Mouse (Mus musculus): Measurements from ENCODE around the gene Sh3rf1.

The Sh3rf1 gene

GRCm38 (mm10) chr8:61286394-61286793 is 62.7 kb downstream of the Sh3rf1 start:
- DNase-seq (ENCODE audit: low spot score in 2 of 2): no peak

- no peak for DNase-seq (ENCODE audit: low spot score in 2 of 2)
Measured at GRCm38 (mm10) chr8:61286795-61287385, 63.2 kb downstream of the Sh3rf1 start.

- DNase-seq (ENCODE audit: low spot score in 2 of 2): no peak
Measured at GRCm38 (mm10) chr8:61288006-61288566, 64.4 kb downstream of the Sh3rf1 start.

DNA sequence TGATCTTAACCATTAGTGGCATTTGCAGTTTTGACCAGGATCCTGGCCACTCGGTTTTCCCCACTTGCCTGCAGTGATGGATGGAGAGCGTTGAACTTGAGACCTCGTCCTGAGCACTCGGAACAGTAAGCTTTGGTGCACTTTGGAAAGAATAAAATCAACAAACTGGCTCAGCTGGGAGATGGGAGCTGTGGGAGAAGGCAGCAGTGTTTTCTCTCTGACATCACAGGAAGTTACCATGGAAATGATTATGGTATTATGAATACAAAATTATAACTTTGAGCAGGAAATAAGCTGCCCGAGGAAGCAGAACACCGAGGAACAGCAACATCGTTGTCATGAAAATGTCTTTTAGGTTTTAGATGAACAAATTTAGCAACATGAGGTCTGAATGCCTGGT is 65.0 kb downstream of the Sh3rf1 start:
- no peak for DNase-seq (ENCODE audit: low spot score in 2 of 2)

DNA sequence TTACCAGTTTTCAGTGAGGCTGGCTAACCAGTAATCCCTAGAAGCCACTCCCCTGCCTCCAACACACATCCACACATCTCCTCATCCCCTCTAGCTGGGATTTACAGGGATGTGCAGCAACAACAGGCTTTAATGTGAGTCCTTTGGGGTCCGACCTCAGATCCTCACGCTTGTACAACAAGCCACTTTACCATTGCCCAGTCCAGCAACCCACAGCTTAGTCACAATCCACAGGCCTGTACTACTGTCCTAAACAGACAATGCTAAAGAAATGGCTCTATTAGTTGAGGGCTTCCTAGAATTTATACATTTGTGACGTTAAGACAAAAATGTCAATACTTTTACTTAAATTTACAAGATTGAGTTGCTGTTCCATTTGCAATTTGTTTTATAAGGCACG is 71.4 kb downstream of the Sh3rf1 start:
- no peak for DNase-seq (ENCODE audit: low spot score in 2 of 2)

- no peak for DNase-seq (ENCODE audit: low spot score in 2 of 2)
Measured at GRCm38 (mm10) chr8:61295441-61295840, 71.8 kb downstream of the Sh3rf1 start.

DNA sequence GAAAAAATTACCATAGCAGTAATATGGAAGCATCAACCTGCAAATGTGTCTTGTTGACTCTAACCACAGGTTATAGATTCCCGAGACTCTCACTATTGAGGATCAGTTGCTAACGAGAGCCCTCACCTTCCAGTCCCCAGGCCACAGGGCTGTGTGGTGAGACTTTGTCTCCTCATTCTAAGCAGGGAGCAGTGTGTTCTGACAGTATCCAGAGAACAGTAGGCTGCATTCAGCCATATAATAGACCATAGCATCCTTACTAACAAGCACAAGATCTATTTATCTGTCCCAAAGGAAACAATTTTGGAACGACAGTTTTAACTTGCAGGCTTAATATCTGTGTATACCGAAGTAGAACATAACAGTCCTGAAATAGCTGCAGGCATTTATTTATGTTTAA is 75.2 kb downstream of the Sh3rf1 start:
- DNase-seq (ENCODE audit: low spot score in 2 of 2): no peak

DNA sequence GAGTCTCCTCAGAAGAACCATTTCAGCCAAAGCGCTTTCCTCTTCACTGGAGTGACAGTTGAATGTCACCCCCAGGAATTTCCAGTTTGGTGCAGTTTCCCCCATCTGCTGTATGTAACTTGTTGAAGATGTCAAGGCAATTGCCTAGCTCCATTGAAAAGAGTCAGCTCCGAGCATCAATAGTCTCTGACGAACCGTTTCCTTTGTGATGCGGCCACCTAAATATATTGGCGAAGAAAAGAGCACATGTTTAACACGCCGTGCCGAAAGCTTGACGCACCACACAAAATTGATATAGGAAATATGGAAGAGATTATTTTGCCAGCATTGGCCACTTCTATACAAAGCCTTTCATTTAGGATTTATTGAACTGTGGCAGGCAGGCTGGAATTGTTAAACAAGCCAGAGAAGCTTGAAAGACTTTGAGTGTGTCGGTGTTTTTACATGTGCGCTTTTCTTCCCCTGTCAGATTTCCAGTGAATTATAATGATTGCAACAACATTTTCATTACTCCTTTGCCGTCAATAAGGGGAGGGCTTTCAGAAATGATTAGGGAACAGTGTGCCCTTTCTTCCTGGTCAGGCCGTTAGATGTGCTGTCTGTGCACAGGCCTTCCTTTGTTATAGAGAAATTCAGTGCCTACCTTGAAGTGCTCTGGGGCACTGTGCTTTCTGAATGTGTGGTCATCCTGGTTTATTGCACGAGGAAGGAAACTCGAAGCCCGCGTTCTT is 77.8 kb downstream of the Sh3rf1 start:
- DNase-seq (ENCODE audit: low spot score in 2 of 2): no peak

DNA sequence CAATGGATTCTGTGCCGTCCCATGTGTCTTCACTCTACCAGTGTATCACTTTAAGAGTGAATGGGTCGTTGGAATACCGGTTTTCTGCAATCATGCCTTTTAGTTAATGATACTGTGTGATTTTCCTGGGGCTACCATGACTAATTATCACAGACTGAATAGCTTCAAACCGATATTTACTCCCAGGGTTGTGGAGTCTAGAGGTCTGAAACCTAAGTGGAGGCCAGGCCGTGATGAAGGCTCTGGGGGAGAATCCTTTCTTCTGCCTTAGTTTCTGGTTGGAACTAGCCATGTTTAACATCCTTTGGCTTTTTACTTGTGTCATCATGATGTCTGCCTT is 78.3 kb downstream of the Sh3rf1 start:
- DNase-seq (ENCODE audit: low spot score in 2 of 2): no peak

GRCm38 (mm10) chr8:61305451-61306070 is 81.9 kb downstream of the Sh3rf1 start:
- DNase-seq (ENCODE audit: low spot score in 2 of 2): no peak

GRCm38 (mm10) chr8:61306501-61307112 is 82.9 kb downstream of the Sh3rf1 start:
- no peak for DNase-seq (ENCODE audit: low spot score in 2 of 2)

- DNase-seq (ENCODE audit: low spot score in 2 of 2): no peak
Measured at GRCm38 (mm10) chr8:61308896-61309295, 85.2 kb downstream of the Sh3rf1 start.

DNA sequence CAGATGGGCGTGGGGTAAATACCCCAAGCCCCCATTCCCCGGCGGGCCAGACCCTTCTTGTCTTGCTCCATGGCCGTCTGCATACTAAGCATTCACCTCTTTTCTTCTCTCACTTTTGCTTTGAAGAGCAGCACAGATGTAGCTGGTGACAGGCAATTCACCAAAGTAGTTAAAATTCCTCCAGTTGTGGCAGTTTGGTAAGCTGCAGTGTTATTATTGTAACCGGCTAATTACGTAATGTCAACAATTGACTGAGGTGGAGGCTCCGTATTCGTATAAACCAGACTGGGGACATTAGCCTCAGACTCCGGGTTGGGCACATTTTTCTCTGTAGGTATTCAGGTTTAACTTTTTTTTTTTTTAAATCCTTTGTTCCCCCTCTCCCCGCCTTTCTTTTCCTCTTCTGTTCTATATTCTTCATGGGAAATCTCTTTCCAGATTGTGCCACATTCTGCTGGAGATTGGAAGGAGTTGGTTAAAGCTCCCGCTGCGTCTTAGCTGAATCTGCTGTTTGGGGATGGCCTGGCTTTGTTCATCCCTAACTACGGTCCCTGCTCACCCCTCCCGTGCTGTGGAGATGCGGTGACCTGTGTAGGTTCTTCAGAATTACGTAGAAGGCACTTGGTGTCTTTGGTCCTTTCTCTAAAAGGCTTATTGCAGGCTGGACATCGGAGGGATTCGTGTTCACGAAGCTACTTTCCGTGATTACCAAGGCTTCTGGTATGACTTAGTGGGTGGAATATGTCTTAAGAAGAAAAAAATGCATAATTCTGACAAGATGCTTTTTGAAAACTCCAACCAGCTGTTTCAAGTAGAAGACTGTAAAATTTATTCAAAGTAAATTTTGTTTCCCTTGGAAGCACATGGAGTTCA is 86.1 kb downstream of the Sh3rf1 start:
- DNase-seq (ENCODE audit: low spot score in 2 of 2): no peak

DNA sequence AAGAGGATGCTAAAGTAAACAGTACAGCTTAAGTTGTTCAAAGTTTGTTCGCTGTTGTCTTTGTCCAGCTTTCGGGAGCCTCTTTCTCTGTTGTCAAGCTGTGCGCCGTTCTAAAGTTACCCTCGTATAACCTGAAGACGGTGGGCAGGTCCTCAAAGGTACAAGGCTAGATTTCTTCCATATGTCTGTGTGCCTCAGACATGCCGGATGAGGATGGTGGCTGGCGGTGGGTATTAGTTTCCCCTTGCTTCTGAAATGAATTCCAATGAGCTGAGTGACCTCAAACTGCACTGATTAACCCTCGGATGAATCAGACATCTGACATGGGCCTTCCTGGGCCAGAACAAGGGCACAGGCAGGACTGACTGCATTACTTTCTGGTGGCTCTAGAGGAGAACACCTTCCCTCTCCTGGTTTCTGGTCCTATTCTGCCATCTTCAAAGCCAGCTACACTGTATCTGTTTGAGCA is 86.8 kb downstream of the Sh3rf1 start:
- no peak for DNase-seq (ENCODE audit: low spot score in 2 of 2)

DNA sequence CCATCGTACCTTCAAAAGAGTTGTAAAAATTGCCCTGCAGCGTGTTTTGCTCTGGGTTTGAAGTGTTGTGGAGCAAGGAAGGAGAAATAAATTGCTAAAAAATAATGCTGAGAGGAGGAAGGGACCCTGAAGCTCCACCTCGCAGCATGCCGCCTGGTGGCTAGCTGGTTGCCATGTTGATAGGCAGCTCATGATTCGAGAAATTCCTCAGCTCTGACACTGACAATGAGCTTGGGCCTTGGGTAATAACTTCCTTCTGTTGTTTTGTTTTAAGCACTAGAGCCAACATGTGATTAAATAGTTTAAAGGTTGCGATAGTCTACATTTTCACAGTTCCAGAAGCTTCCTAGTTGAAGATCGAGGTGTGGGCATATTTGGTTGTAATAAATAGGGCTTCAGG is 89.3 kb downstream of the Sh3rf1 start:
- DNase-seq (ENCODE audit: low spot score in 2 of 2): no peak

DNA sequence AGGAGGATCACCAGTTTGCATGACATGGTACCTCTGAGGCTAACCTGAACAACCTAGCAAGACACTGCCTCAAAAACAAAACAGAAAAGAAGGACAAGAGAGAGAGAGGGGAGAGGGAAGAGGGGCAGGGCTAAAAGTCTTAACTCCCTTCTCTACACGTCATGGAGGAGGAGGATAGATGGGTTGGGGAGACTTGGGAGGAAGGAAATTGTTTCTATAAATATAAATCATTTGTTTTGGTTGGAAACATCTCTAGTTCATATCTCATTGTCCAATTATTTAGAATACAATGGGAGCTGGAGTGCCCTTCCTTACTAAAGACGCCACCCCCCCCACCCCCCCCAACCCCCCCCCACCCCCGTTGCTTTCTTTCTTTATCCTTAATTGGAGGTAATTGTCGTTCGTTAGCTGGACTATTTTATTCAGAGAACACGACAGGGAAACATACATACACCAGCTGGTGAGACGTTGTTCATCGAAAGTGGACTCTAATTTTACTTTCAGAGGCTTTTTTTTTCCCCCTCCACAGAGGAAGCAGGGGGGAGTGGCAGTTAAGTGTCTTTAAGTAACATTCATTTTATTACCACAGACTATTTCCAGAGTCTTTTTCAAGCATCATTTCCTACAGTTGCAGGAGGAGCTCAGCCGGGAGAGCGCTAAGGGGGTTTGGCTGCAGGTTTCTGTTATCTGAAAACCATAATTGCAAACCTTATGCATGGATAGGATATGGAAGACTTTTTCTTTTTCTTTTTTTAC is 92.5 kb downstream of the Sh3rf1 start:
- no peak for DNase-seq (ENCODE audit: low spot score in 2 of 2)

DNA sequence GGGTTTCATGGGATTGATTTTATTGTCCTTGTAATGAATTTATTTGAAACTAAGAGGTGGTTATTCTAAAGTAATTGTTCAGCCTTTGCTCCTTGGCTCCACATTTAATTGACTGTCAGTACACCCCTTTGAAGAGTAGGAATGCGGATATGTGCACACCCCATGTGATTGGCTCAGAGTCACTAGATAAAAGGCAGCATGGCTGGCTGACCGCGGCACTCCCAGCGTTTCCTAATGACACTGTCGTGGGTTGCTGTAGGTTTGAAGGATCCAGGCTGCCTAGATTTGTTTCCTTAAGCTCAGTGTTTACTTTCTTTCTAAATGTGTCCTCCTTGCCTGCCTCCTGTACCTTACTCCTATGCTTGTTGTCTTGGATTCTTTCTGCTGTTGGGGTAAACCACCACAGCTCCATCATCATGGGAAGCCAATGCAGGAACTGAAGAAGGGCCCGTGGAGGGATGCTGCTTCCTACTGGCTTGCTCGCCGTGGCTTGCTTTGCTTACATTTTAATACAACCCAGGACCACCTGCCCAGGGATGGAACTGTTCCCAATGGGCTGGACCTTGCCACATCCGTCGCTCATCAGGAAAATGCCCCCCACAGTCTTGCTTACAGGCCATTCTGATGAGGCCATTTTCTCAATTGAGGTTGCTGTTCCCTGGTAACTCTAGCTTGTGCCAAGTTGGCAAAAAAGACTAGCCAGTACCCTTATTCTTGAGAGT is 93.3 kb downstream of the Sh3rf1 start:
- no peak for DNase-seq (ENCODE audit: low spot score in 2 of 2)

DNA sequence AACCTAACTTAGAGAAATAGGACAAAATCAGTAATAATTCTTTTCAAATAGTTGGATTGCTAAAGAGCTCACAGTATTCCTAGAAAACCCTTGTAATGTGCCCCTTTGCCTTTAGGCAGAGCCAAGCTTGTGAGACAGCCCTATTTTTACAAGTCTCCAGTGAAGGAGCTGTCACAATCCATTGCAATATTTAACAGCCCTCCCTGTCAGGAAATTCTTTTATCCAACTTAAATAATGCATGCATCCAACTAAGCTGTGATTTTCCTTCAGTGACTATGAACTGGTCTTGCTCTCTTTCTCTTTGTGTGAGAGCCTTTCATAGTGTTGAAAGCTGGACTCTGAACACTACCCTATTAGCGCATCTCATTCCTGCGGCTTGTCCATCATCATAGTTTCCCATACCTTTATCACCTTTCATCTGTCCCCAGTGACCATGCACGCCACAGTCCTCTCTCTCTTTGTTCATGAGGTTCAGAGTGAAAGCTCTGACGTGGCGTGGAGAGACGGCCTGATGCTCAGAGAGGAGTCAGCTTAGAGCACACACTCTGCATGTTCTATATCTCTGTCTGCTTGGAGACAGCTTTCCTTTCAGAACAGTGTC is 94.0 kb downstream of the Sh3rf1 start:
- DNase-seq (ENCODE audit: low spot score in 2 of 2): no peak

DNA sequence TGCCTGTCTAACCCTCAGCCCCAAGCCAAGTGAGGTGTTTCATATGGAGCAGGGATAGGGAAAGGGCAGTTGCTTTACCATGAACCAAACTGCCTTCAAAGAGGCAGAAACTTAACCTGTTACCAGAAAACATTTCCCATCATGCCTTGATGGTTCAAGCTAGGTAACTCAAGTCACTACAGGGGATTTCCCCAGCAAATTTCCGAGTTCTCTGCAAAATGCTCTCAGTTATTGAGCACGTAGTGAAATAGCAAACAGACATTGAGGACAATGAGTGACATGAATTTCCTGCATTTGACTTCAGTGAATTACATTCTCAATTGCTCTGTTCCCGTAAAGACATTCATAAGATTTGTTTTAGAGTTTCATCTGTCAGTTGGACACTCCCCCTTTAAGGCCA is 97.5 kb downstream of the Sh3rf1 start:
- DNase-seq (ENCODE audit: low spot score in 2 of 2): no peak

- no peak for DNase-seq (ENCODE audit: low spot score in 2 of 2)
Measured at GRCm38 (mm10) chr8:61321780-61322179, 98.1 kb downstream of the Sh3rf1 start.
